Mouse (Mus musculus) heart, adult 8-10 months (tissue): ENCODE data around the gene Per3. TPM values are rescaled to one million over a fixed set of nuclear protein-coding genes. Genes with fewer than 3 reads are reported as not detected.
"Not testable (repeated sequence)": the region's sequence is repeated elsewhere in the genome, so short reads cannot be mapped to it uniquely, and the experiment has no call there.

ENCODE experiments used
- DNase-seq: peaks from one replicate; pipeline ENCODE4 v3.0.0; 2022; ENCODE audit warnings: low spot score
- total RNA-seq, 4 experiments: library from RNA; stranded (reverse); gene quantifications; 2 replicates each; pipeline ENCODE4 v1.2.4; 2022

Per3 gene
- total RNA-seq, 4 experiments from 2014 or later, result 7.6 to 19.1 (median 16.9) TPM

GRCm38 (mm10) chr4:151027001-151027400 lies 17.5 kb downstream of the Per3 start:
- DNase-seq, result no peak

- DNase-seq, result no peak
Observed at GRCm38 (mm10) chr4:151024152-151024551, 20.3 kb downstream of the Per3 start.

- DNase-seq, result not testable (repeated sequence)
Observed at GRCm38 (mm10) chr4:151017356-151017755, 27.1 kb downstream of the Per3 start.

GRCm38 (mm10) chr4:151015946-151016345 lies 28.5 kb downstream of the Per3 start:
- DNase-seq, result no peak

DNA sequence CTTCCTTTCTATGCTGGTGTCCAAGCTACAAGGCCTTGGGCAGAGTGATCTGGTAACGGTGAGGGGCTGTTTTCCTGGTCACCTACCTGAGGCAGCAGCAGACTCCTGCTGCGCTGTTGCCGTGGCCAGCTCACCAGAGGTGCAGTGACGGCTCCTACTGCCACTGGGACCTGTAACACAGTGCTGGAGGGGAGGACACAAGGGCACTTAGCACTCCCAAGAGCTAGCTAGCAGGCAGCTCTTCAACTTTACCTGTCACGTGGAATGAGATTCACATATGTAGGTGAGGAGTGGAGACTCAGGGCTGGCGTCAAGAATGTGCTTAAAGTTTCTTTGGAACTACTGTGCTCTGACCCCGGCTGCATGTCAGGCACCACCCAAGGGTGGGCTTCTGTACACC lies 34.1 kb downstream of the Per3 start:
- no peak for DNase-seq

- no peak for DNase-seq
Observed at GRCm38 (mm10) chr4:151006945-151007344, 37.5 kb downstream of the Per3 start.

DNA sequence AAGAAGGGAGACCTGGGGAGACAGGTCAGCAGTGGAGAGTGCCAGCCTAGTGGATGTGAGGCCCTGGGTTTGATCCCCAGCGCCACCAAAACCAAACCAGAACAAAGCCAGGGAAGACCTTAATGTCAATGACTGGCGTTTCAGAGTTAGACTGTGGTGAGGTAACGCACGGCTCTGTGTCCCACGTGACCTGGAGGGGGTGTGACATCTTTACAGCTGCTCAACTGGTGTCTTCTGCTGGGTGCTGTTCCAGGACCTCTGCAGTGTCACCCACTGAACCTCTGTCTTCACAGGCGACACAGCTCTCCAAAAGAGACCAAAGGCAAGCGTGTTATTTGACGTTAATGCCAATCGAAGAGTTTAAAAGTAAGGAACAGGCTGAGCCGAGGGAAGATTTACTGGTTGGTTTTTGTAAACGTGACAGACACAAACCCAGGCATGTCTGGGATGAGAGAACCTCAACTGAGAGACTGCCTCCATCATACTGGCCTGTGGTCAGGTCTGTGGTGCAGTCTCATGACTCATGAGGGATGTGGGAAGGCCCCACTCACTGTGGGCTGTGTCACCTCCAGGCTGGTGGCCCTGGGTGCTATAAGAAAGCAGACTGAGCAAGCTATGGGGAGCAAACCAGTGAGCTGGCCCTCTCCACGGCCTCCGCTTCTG lies 38.7 kb downstream of the Per3 start:
- no peak for DNase-seq

DNA sequence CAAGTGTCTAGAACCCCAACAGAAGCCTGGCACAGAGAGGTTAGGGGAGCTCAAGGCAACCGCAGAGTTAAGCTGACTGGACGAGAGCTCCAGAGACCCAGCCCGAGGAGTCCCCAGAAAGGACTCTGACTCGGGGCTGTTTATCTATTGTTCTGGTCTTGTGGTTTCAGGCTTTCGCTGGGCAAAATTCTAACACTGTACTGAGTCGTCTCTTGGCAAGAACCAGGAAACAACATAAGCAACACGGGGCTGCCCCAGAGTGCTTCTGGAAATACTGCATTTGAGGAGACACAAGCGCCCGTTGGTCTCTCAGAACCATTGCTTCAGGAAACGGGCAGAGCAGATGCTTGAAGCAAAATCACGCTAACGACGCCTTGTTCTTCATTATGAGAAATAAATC lies 43.1 kb downstream of the Per3 start:
- DNase-seq, result no peak

DNA sequence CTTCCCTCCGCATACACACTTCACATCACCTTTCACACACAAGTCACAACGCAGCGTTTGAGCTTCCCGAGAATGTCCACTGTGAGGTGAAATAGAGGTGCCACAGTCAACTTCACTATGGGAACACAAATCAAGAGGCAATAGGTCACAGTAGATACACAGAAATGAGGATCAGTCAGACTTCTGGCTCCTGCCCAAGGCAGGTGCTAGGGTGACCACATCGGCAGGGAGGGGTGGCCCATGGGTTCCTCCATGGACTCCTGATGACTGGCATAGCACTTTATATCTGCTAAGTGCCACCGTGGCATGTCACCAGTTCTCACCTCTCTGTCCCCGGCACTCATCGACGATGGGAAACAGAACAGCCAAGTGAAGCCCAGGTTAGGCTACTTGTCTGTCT lies 45.8 kb downstream of the Per3 start:
- DNase-seq, result no peak

GRCm38 (mm10) chr4:150996797-150997196 lies 47.7 kb downstream of the Per3 start, which contains the start of gene Uts2:
Gene Uts2 (plus strand): TSS chr4:150997097.
- DNase-seq, result no peak

- no peak for DNase-seq
Observed at GRCm38 (mm10) chr4:150990148-150990547, 54.3 kb downstream of the Per3 start.

DNA sequence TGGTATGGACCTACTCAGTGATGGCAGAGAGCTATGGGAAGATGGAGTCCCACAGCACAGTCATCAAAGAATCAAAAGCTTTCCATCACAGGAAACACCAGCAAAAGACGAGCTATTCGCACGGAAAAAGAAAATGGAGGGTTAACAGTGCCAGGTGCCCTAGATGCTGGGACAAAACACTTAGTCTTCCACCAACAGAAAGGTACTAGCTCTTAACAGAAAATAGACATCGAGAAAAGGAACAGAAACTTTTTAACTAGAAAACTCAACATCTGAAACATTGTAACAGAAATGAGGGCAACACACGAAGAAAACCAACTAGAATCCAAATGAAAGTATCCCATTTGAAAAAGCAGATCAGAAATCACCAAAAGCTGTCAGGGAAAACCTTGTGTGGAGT lies 64.3 kb downstream of the Per3 start:
- no peak for DNase-seq

GRCm38 (mm10) chr4:150979455-150979854 lies 65.0 kb downstream of the Per3 start:
- DNase-seq, result no peak

GRCm38 (mm10) chr4:150978156-150978910 lies 66.1 kb downstream of the Per3 start:
- no peak for DNase-seq

GRCm38 (mm10) chr4:150975145-150975544 lies 69.3 kb downstream of the Per3 start:
- DNase-seq, result no peak

- no peak for DNase-seq
Observed at GRCm38 (mm10) chr4:150973264-150973663, 71.2 kb downstream of the Per3 start.

DNA sequence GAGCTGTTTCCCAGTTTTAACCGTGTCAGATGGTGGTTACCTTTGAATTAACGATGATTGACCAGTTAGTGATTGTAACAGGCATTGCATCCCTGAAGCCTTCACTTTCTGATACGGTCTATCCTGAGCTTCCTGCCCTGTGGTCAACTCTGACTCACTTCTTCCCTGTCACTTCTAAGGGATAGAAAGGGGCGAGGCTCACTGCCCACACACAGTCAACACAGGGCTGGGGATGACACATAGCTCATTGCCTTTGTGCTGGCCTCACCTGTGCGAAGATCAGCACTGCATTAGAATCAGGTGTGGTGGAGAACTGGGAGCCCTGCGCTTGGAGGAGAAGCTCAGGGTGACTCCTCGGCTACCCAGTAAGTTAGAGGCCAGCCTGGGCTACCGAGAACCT lies 75.5 kb downstream of the Per3 start:
- no peak for DNase-seq

GRCm38 (mm10) chr4:150966556-150966955 lies 77.9 kb downstream of the Per3 start:
- DNase-seq, result peak; percentile 26

DNA sequence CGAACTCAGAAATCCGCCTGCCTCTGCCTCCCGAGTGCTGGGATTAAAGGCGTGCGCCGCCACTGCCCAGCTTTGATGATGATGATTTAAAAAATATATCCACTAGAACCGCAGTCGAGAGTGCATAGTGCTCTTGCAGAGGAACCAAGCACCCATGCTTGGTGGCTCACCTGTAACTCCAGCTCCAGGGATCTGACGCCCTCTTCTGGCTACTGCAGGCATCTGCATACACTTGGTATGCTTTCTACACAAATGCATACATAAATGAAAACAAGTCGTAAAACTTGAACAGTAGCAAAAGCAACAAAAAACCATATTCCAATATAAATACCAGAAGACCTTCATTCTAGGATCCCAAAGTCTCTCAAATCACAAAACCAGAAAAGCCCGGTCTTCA lies 78.9 kb downstream of the Per3 start:
- DNase-seq, result no peak

DNA sequence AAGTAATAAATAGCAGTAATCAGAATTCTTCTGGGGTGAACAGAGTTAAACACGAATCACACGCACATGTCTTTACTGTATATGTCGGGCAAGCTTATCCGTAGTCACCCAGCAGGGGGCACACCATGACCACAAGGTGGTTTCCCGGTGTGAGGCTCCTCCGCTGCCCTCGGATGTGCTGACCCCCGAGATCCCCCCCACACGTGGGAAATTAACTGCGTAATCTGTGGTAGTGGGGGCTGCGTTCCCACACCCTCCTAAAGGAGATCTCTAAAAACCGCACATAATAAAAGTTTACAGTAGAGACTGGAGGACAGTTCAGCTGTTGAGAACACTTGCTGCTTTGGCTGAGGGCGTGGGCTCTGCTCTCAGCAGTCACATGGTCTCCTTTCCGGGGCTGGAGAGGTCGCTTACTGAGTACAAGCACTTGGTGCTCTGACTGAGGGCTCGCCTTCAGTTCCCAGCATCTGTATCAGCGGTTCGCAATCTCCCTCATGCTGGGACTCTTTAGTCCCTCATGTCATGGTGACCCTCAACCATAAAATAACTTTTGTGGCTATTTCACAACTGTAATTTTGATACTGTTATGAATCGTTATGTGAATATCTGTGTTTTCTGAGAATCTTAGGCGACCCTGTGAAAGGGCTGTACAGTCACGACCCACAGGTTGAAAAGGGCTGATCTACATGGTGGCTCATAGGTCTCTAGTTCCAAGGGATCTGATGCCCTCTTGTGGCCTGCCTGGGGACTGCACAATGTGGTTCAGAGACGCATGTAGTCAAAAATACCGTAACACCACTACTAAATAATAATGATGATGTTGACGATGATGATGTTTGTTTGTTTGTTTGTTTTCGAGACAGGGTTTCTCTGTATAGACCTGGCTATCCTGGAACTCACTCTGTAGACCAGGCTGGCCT lies 79.6 kb downstream of the Per3 start:
- peak; percentile 87 for DNase-seq

DNA sequence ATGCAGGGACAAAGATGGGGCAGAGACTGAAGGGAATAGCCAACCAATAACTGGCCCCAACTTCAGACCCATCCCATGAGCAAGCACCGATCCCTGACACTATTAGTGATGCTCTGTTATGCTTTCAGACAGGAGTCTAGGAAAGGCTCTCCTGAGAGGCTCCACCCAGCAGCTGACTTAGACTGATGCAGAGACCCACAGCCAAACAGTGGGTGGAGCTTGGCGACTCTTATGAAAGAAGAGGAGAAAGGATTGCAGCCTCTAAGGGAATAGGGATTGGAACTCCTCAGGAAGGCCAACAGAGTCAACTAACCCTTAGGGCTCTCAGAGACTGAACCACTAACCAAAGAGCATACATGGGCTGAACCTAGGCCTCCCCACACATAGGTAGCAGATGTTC lies 80.8 kb downstream of the Per3 start:
- no peak for DNase-seq

DNA sequence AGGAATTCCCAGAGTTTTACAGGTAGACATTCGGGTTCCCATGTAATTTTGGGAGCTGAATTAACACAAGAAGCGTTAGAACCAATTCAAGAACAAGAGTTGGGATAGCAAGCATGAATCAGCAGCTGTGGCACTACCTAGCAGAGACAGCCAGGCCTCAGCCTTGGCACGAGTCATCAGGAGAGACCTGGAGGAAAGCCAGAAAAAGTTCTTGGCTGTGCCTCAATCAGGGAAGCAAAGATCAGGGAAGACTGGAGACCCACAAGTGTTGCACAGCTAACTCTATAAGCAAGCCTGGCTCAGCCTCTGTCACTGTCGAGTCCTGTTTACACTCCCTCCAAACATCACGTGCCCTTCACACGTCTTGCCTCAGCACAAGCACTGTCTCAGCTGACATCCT lies 82.2 kb downstream of the Per3 start:
- DNase-seq, result peak; percentile 31
